8 mouse cellular contexts compared by ENCODE assay signal in genomic region chr3:126597596-126598328, GRCm38 (mm10). TPM values are rescaled to one million over a fixed set of nuclear protein-coding genes. Genes with fewer than 3 reads are reported as not detected.
DNase-seq lines count a peak whose midpoint lies in the region; ATAC-seq lines count a peak whose summit lies in the region.

No protein-coding gene starts in this region.

- no peaks in the 10 kb centered on the region for H3K36me3 ChIP-seq in stomach, embryonic 16.5 days (ENCODE audit: control insufficient read depth, insufficient read depth, low read length)

- no peaks in the 10 kb centered on the region for H3K27me3 ChIP-seq in stomach, embryonic 16.5 days (ENCODE audit: control insufficient read depth, insufficient read depth, low read length)

- peak; percentile 33 for DNase-seq in cerebellum, adult 8-10 months
- no peak for DNase-seq in cerebellum, adult 11-12 months
- peak; percentile 52 for DNase-seq in thymus, postnatal 0 days (ENCODE audit: low spot score)
- DNase-seq in thymus, adult 18-20 months = no peak
- peak; percentile 22 to 38 for DNase-seq in kidney, postnatal 25 days

- H3K4me3 ChIP-seq in stomach, embryonic 16.5 days (replicated peaks; ENCODE audit: low read length) = peak overlapping the region; percentile 63

- no peaks in the 10 kb centered on the region for H3K4me1 ChIP-seq in stomach, embryonic 16.5 days (ENCODE audit: control insufficient read depth, insufficient read depth, low read length)

- H3K4me2 ChIP-seq in stomach, embryonic 16.5 days (ENCODE audit: low read depth, low read length) = peak overlapping the region; percentile 64

- no peaks in the 10 kb centered on the region for H3K9me3 ChIP-seq in stomach, embryonic 16.5 days (replicated peaks; ENCODE audit: control insufficient read depth, low read length)

- WGBS in stomach, embryonic 16.5 days = under 1% methylated on average over 29 of the region's 29 CpGs

- peak; percentile 10 for ATAC-seq in frontal cortex, adult (ENCODE audit: low TSS enrichment)
- ATAC-seq in megakaryocyte progenitor cell, adult 5-6 weeks (replicated peaks; ENCODE audit: poor library complexity) = peak; percentile 3; the same call in 1 of the 2 replicates
- 0 out of 2 replicates have a peak, but pooled peaks have one; percentile 0 for ATAC-seq in stomach, embryonic 16.5 days (ENCODE audit: insufficient read depth, low FRiP score)

- H3K27ac ChIP-seq in stomach, embryonic 16.5 days (ENCODE audit: low read length) = peak overlapping the region; percentile 100

- H3K9ac ChIP-seq in stomach, embryonic 16.5 days (ENCODE audit: low read length) = peak overlapping the region; percentile 93

RNA-seq across cellular contexts. Expression of gene Camk2d, which starts 1.7 kb away (rescaled TPM):
- 30.5 and 39.5 TPM in 2 replicates for polyA plus RNA-seq in thymus, postnatal 0 days (2015; fragmentation: Nextera tagmentation; extraction: Ambion mirVana)
- 12.7 and 16.9 TPM in 2 replicates for total RNA-seq in megakaryocyte progenitor cell, adult 5-6 weeks (2015)
- total RNA-seq in megakaryocyte progenitor cell, adult 5-6 weeks (2017) = 13.2 and 19.5 TPM in 2 replicates
- 35.9 and 36.8 TPM in 2 replicates for polyA plus RNA-seq in stomach, embryonic 16.5 days (2015; fragmentation: Nextera tagmentation; extraction: Ambion mirVana)

Comparison
In these comparisons a context has a peak if more than half of its experiments do, and no peak if none do; other contexts are left out.
1. DNase-seq: peak in cerebellum, adult 8-10 months (single experiment), thymus, postnatal 0 days (single experiment) and kidney, postnatal 25 days (2 of 2); none in cerebellum, adult 11-12 months (single experiment) and thymus, adult 18-20 months (0 of 2).
2. Peak in every context shown above with its lines, with median percentiles within 50 percentile points of each other: ATAC-seq.